Mouse (Mus musculus): Measurements from ENCODE around the gene Slc9a9. TPM values are rescaled to one million over a fixed set of nuclear protein-coding genes. Genes with fewer than 3 reads are reported as not detected.

Gene Slc9a9
- polyA plus RNA-seq, 1 experiment from 2014 or later, result 8.6 TPM

DNA sequence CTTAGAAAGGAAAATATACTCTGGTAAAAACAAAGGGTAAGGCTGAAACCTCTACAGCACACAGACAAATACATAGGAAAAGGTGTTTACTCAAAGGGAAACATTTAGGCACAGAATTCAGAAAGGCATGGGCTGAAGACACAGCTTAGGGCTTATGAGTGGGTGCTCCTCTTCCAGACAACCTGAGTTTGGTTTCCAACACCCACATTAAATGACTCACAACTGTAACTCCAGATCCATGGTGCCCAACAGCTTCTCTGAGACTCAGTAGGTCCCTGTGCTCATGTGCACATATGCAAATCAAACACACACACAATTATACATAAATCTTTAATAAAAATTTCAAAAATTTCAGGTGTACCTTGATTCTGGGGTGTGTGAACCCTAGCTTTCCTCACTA is 133.4 kb downstream of the Slc9a9 start:
- Histone ChIP-seq H3K27ac (no peak overlapping the region), H3K4me1 (no peaks in the 10 kb centered on the region), H3K9ac (no peak overlapping the region), H3K36me3 (no peaks in the 10 kb centered on the region), H3K4me3 (no peak overlapping the region), H3K4me2 (replicated peaks) (no peak overlapping the region), H3K27me3 (replicated peaks) (no peaks in the 10 kb centered on the region), H3K9me3 (no peaks in the 10 kb centered on the region)
- no peak for ATAC-seq (ENCODE audit: low FRiP score, low read depth)

DNA sequence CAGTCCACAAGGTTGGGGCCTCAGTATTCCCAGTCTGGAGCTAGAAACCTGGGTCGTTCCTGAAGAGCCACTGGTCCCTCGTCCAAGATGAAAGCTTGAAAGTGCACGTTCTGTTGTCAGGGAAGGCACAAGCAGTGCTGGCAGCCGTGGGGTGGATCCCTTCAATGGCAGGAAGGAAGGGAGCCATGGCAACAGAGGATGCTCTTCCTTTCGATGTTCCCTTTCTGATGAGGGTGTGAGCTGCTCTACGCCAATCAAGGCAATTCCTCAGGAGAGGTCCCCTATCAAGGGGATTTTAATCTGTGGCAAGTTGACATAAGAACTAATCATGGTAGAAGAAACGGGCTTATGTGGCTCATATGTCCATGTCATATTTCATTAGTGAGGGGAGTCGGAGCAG is 135.8 kb downstream of the Slc9a9 start:
- ATAC-seq (ENCODE audit: low FRiP score, low read depth), result no peak
- 73% methylated on average over 8 of the region's 8 CpGs for WGBS

DNA sequence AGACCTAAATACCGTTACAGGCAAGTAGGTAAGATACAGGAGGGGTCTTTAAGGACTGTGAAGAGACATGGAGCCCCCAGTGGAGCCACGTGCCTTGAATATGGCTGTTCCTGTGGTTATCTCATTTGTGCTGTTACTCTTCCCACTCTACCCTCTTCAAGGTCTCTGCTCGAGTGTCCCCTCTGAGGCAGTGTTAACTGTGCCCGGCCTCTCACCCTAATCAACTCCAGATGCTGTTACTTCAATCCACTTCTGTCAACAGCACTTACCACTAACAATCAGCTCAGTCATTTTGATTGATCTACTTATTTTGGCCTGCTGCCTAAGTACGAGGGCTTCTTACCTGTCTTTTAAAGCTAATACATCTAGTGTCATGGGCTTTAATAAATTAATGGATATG is 145.8 kb downstream of the Slc9a9 start:
- H3K9ac ChIP-seq, result no peak overlapping the region
- H3K4me2 ChIP-seq (replicated peaks), result no peak overlapping the region
- H3K4me3 ChIP-seq, result no peak overlapping the region
- 61% methylated on average over 5 of the region's 5 CpGs for WGBS
- no peaks in the 10 kb centered on the region for H3K36me3 ChIP-seq
- no peak overlapping the region for H3K27ac ChIP-seq
- H3K4me1 ChIP-seq, result no peaks in the 10 kb centered on the region
- H3K9me3 ChIP-seq, result no peaks in the 10 kb centered on the region
- ATAC-seq (ENCODE audit: low FRiP score, low read depth), result no peak
- no peaks in the 10 kb centered on the region for H3K27me3 ChIP-seq (replicated peaks)

More for the DNA sequence above, 135.8 kb downstream of the Slc9a9 start:
- Histone ChIP-seq H3K4me3 (no peak overlapping the region), H3K9me3 (no peaks in the 10 kb centered on the region), H3K4me1 (no peaks in the 10 kb centered on the region), H3K4me2 (replicated peaks) (no peak overlapping the region), H3K36me3 (no peaks in the 10 kb centered on the region), H3K27ac (no peak overlapping the region), H3K27me3 (replicated peaks) (no peaks in the 10 kb centered on the region), H3K9ac (no peak overlapping the region)

DNA sequence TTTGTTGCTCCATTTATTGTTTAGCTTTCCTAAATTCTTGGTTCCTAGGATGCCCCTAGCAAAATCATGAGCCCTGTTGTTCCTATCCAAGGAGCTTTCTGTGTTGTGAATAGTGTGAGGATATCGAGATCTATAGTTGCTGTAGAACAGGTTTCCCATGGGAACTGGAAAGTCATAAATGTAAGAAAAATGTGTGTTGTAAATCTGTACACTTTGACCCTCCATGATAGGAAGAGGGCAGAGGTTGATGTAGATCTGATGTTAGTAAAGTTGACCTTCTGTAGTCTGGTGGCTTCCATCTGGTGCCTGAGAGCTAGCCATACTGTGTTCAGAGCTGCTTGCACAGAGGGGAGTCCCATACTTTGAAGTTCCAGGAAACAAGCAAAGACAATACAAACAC is 151.6 kb downstream of the Slc9a9 start:
- 67% methylated on average over 1 of the region's 1 CpGs for WGBS
- Histone ChIP-seq H3K27me3 (replicated peaks) (no peaks in the 10 kb centered on the region), H3K27ac (no peak overlapping the region), H3K9ac (no peak overlapping the region), H3K4me3 (no peak overlapping the region), H3K4me2 (replicated peaks) (no peak overlapping the region), H3K36me3 (no peaks in the 10 kb centered on the region), H3K9me3 (no peaks in the 10 kb centered on the region), H3K4me1 (no peaks in the 10 kb centered on the region)
- ATAC-seq (ENCODE audit: low FRiP score, low read depth), result no peak

DNA sequence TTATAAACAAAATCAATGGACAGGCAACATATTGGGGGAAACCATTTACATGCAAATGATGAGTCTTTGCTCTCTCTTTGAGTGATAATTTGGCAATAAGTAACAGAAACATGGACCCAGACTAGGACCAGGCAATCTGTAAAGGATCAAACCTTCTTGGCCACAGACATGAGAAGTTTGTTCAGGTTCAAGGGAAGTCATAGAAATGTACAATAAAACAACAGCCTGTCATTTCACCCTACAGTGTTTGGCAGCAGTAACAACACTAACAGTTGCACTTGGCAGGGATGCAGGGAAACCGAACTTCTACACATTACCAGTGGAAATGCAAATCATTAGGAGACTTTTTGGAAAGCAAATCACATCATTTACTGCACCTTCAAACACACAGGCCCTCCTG is 164.1 kb downstream of the Slc9a9 start:
- ATAC-seq (ENCODE audit: low FRiP score, low read depth), result no peak
- Histone ChIP-seq H3K27me3 (replicated peaks) (no peaks in the 10 kb centered on the region), H3K27ac (no peak overlapping the region), H3K4me3 (no peak overlapping the region), H3K9ac (no peak overlapping the region), H3K9me3 (no peaks in the 10 kb centered on the region), H3K4me2 (replicated peaks) (no peak overlapping the region), H3K4me1 (no peaks in the 10 kb centered on the region), H3K36me3 (no peaks in the 10 kb centered on the region)
- WGBS, result 78% methylated on average over 1 of the region's 1 CpGs

DNA sequence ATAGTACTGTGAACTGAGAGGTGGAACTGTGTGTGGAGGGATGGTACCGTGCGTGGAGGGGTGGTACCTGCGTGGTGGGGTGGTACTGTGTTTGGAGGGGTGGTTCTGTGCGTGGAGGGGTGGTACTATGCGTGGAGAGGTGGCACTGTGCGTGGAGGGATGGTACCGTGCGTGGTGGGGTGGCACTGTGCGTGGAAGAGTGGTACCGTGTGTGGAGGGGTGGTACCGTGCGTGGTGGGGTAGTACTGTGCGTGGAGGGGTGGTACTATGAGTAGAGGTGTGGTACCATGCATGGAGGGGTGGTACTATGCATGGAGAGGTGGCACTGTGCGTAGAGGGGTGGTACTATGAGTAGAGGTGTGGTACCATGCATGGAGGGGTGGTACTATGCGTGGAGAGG is 167.7 kb downstream of the Slc9a9 start:
- Histone ChIP-seq H3K27me3 (replicated peaks) (no peaks in the 10 kb centered on the region), H3K9ac (no peak overlapping the region), H3K4me3 (no peak overlapping the region), H3K36me3 (no peaks in the 10 kb centered on the region), H3K27ac (no peak overlapping the region), H3K4me2 (replicated peaks) (no peak overlapping the region), H3K9me3 (no peaks in the 10 kb centered on the region), H3K4me1 (no peaks in the 10 kb centered on the region)
- WGBS, result 96% methylated on average over 15 of the region's 15 CpGs
- no peak for ATAC-seq (ENCODE audit: low FRiP score, low read depth)

DNA sequence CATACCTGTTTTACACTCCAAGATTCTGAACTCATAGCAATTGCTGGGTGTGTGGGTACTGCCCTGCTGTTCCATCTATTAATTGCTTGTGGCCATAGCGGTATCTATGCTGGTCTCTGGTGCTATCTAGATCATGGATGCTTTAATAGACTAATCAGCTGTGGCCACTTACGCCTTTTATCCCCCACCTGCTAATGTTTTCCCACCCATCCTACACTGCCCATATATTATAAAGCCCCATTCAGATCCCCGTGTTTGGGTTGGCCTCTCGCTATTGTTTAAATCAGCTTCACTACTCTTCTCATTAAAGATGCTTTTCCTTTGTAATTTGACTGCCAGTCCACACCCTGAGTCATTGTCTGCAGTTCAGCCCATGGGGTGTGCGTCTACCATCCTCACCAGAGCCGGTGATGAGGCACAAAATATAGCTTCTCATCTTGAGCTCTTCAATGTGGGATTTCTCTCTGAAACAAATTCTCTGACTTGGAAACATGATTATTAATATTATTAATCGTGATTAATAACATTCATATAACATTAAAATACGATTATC is 168.8 kb downstream of the Slc9a9 start:
- WGBS, result 50% methylated on average over 8 of the region's 8 CpGs
- H3K4me1 ChIP-seq, result no peaks in the 10 kb centered on the region
- H3K4me2 ChIP-seq (replicated peaks), result no peak overlapping the region
- peak; percentile 56 for ATAC-seq (ENCODE audit: low FRiP score, low read depth)
- H3K36me3 ChIP-seq, result no peaks in the 10 kb centered on the region
- no peaks in the 10 kb centered on the region for H3K9me3 ChIP-seq
- H3K27me3 ChIP-seq (replicated peaks), result no peaks in the 10 kb centered on the region
- H3K9ac ChIP-seq, result no peak overlapping the region
- no peak overlapping the region for H3K27ac ChIP-seq
- H3K4me3 ChIP-seq, result no peak overlapping the region

- Histone ChIP-seq H3K27ac (no peak overlapping the region), H3K4me2 (replicated peaks) (0 out of 2 replicates have a peak overlapping the region, but pooled peaks have one; percentile 14), H3K4me3 (no peak overlapping the region), H3K9ac (no peak overlapping the region), H3K9me3 (no peaks in the 10 kb centered on the region), H3K4me1 (no peaks in the 10 kb centered on the region), H3K36me3 (no peaks in the 10 kb centered on the region), H3K27me3 (replicated peaks) (no peaks in the 10 kb centered on the region)
- 62% methylated on average over 11 of the region's 11 CpGs for WGBS
- no peak for ATAC-seq (ENCODE audit: low FRiP score, low read depth)
These were observed 169.5 kb downstream of the Slc9a9 start for GRCm38 (mm10) chr9:94839204-94839603.

DNA sequence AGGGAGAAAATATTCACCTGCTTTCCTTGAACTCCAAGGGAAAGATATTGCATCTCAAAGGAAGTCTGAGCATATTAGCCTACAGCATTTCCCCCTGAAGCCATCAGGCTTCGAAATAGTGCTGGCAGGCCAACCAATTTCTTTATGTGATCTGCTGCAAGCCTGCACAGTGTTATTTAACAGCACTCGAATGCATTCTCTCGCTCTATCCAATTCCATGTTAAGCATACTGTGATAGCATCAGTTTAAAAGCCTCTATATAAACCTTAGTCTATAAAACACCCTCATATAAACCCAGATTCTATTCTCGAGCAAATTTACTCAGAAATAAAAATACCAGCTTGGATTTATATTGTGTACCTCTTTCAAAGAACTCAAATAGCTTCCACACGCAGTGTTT is 170.7 kb downstream of the Slc9a9 start:
- H3K4me3 ChIP-seq, result no peak overlapping the region
- WGBS, result 78% methylated on average over 5 of the region's 5 CpGs
- H3K27me3 ChIP-seq (replicated peaks), result no peaks in the 10 kb centered on the region
- H3K9ac ChIP-seq, result no peak overlapping the region
- H3K36me3 ChIP-seq, result no peaks in the 10 kb centered on the region
- no peak for ATAC-seq (ENCODE audit: low FRiP score, low read depth)
- H3K27ac ChIP-seq, result no peak overlapping the region
- H3K4me1 ChIP-seq, result no peaks in the 10 kb centered on the region
- no peak overlapping the region for H3K4me2 ChIP-seq (replicated peaks)
- no peaks in the 10 kb centered on the region for H3K9me3 ChIP-seq

DNA sequence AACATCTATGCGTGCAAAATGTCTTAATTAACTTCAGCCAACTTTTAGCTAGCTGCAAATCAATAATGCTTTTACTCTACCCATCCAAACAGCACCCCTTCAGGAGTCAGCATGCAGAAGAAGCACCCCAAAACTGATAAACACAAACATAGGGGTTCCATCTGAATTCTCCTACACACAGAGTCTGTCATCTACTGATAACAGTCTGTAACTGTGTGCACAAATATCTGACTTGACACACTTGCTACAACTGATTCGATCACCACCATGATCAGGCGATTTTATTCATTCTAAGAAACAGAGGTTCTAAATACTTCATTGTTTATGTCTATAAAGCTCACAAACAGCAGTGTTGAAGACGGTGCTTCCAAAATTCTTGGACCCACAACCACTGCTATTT is 171.3 kb downstream of the Slc9a9 start:
- Histone ChIP-seq H3K9ac (no peak overlapping the region), H3K27me3 (replicated peaks) (no peaks in the 10 kb centered on the region), H3K9me3 (no peaks in the 10 kb centered on the region), H3K36me3 (no peaks in the 10 kb centered on the region), H3K4me2 (replicated peaks) (no peak overlapping the region), H3K4me1 (no peaks in the 10 kb centered on the region), H3K4me3 (no peak overlapping the region), H3K27ac (no peak overlapping the region)
- ATAC-seq (ENCODE audit: low FRiP score, low read depth), result no peak
- WGBS, result 90% methylated on average over 4 of the region's 4 CpGs

DNA sequence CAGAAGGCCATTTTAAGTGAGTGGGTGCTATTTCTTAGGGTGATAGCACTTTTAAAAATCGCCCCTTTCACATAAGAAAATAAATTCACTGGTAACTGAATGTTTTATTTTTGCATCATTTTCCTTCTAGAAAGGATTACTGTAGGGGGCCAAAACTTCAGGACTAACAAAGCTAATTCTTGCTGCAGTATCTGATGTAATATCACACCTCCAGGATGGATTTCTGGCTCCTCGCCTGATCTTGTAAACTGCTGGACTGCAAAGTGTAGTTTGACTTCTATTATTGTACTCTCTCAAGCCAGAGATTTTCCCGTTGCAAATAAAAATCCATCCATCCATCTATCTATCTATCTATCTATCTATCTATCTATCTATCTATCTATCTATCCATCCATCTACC is 174.5 kb downstream of the Slc9a9 start:
- Histone ChIP-seq H3K9ac (no peak overlapping the region), H3K27ac (no peak overlapping the region), H3K4me1 (no peaks in the 10 kb centered on the region), H3K36me3 (no peaks in the 10 kb centered on the region), H3K9me3 (no peaks in the 10 kb centered on the region), H3K4me3 (no peak overlapping the region), H3K4me2 (replicated peaks) (no peak overlapping the region), H3K27me3 (replicated peaks) (no peaks in the 10 kb centered on the region)
- WGBS, result 89% methylated on average over 3 of the region's 3 CpGs
- no peak for ATAC-seq (ENCODE audit: low FRiP score, low read depth)

DNA sequence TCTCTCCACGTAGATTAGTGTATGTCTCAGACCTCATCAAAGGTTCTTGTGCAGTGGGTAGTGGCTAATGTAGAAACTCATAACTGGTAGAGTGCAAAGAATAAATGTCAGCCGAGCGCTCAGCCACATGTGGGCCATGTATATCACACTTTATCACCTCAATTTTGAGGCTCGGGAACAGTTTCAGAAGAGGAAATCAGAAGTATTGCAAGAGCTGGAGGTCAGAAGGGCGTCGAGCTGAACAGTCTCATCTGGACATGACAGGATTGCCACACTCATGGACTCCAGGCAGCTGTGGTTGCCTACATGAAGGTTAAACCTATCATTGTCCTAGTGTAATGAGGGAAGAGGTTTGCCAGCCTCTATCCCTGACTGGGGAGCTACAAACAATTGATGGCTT is 177.9 kb downstream of the Slc9a9 start:
- no peak for ATAC-seq (ENCODE audit: low FRiP score, low read depth)
- Histone ChIP-seq H3K27me3 (replicated peaks) (no peaks in the 10 kb centered on the region), H3K36me3 (no peaks in the 10 kb centered on the region), H3K27ac (no peak overlapping the region), H3K4me1 (no peaks in the 10 kb centered on the region), H3K4me2 (replicated peaks) (no peak overlapping the region), H3K4me3 (no peak overlapping the region), H3K9me3 (no peaks in the 10 kb centered on the region), H3K9ac (no peak overlapping the region)
- 96% methylated on average over 6 of the region's 6 CpGs for WGBS

DNA sequence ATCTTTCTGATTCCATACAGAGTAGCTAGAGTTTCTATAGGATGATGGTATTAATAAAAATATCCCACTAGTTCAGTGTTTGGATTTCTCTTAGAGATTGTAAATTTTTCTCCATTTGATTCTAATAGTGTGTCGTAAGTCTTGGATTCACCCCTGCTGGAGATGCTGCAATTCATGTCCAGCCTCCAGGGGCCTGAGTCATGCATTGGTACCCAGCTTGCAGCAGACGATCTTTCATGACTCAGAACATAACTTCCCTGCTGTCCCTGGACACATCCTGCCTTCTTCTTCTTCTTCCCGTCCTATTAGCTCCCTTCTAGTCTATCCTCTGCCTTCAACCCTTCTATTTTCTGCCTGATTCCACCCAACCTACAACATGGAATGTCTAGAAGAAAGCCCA is 181.8 kb downstream of the Slc9a9 start:
- no peak for ATAC-seq (ENCODE audit: low FRiP score, low read depth)
- H3K36me3 ChIP-seq, result no peaks in the 10 kb centered on the region
- H3K9ac ChIP-seq, result no peak overlapping the region
- 62% methylated on average over 3 of the region's 3 CpGs for WGBS
- no peak overlapping the region for H3K4me3 ChIP-seq
- H3K4me2 ChIP-seq (replicated peaks), result no peak overlapping the region
- no peaks in the 10 kb centered on the region for H3K4me1 ChIP-seq
- H3K27me3 ChIP-seq (replicated peaks), result no peaks in the 10 kb centered on the region
- H3K27ac ChIP-seq, result no peak overlapping the region
- no peaks in the 10 kb centered on the region for H3K9me3 ChIP-seq
